Mouse (Mus musculus) NIH3T3 (cell line): ENCODE data around the gene Inha.

Experiments
- DNase-seq: peaks from one replicate; pipeline ENCODE4 v3.0.0-alpha.2; 2012; ENCODE audit warnings: low read depth

Gene Inha

DNA sequence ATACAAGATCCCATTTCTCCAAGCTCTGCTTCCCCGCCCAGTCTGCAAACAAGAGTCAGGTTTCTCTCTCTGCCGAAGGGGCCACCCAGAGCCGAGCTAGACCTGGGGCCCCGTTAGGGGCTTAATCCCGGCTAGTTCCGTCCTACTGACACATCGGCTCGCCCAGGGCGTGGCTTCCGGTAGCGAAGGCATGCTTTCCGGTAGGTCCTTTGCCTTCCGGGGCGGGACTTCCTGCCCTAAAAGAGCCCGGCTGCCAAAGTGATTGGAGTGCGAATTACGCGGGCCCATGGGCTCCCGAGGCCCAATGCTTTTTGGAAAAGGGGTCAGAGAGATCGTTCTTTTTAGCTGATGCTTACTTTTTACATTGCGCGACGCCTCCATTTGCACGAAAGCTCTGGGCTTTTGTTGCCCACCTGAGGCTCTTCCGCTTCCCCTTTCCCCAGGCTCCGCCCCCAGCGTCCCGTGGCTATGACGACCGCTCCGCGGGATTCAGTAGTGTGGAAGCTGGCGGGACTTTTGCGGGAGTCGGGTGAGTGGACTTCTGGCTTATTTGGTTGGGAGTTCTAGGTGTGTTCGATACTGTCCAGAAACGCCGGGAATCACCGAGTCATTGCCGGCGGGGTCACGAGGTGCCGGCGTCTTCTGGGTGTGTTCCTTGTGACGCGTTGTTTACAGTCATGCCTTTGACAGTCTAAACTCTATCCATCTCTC lies 14.6 kb downstream of the Inha start, which contains the start of gene Stk11ip:
Stk11ip (plus strand) TSS at position 209 of the 711 bp plus-strand sequence.
- DNase-seq: peak; percentile 99

DNA sequence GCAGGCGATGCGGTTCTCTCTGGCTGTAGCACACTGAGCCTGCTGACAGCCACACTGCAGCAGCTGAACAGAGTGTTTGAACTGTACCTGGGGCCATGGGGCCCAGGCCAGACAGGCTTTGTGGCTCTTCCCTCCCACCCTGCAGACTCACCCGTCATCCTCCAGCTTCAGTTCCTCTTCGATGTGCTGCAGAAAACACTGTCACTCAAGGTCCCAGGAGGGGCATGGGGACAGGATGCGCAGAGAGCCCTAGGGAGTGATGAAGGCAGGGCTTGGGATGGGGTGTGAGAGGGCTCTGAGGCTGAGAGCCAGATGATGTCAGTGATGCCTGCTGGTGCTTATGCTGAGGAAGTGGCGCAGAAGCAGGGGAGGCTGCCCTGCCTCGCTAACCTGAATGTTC lies 17.8 kb downstream of the Inha start:
- DNase-seq: no peak

DNA sequence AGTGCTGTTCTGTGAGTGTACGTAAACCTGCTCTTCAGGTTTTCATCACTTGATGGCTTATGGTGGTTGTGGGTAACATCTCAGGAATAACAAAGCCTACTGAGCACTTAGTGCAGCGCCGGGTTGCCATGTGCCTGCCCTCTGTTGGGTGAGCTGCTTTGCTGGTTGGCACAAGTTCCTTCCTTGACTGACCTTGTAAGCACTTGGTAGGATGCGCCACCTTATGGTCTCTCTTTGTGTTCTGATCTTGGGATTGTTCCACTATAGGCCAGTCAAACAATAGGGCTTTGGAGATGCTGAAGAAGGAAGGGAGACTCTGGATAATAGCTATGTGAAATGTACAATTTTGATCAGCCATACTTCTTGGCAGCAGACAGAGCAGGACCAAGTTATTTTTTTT lies 23.7 kb downstream of the Inha start:
- DNase-seq: peak; percentile 47

DNA sequence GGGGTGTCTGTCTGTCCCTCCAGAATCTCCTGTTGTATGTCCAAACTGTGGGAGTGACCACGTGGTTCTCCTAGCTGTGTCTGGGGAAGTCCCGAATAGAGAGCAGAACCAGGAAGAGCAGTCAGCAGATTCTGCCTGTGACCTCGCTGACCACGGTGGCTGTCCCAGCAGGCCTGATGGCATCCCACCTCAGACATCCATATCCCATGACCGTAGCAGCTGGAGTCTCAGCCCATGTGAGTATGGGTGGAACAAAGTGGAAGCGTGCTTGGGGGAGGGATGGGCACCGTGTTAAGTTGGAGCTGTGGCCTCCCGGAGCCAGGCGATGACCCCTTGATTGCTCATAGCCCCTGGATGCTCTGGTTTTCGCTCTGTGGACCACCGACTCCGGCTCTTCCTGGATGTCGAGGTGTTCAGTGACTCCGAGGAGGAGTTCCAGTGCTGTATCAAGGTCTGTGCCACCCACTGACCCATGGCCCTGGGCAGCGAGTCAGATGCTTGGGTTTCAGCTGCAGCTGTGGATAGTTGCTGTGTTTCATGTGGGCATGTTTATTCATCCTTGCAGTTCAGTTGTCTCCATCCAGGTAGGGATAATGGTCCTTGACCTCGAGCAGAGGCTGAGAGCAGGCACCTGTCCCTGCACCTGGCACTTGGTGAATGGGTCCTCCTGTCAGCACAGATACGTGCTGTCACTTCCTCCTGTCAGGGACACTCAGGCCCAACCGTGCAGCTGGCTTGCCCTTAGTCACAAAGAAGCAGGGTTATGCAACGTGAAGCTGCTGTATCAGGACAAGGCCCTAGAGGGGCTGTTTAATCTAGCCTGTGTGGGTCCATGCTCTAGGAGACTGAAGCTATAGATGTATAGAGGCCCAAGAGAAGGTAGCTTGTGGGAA lies 25.6 kb downstream of the Inha start:
- no peak for DNase-seq

DNA sequence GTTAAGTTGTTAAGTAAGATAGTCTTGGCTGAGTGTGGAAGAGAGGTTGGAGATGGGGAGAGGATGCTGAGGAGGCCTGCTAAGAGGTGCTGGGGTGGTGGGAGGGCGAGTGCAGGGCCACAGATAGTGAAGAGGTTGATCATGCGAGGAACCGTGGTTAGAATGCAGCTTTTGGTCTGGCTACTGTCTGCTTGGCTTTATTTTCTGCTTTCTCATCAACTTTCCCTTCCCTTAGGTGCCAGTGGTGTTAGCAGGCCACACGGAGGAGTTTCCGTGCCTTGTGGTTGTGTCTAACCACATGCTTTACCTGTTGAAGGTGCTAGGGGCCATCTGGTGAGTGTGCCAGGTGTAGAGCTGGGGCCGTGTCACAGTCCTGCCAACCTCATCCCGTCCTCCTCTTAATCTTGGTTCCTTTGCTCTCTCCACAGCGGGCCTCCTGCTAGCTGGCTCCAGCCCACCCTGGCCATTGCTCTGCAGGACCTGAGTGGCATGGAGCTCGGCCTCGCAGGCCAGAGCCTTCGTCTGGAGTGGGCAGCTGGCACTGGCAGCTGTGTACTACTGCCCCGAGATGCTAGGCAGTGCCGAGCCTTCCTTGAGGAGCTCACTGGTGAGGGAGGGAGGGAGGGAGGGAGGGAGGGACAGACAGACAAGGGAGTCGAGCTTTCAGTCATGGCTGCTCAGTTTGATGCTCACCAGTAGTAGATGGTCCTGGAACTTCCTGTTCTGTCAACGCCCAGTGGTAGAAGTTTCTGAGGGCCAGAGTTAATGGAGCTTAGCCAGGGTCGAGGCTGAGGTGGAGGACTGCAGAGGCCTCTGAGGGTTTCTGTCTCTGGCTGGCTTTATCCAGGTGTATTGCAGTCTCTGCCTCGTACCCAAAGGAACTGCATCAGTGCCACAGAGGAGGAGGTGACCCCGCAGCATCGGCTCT lies 26.7 kb downstream of the Inha start:
- no peak for DNase-seq

DNA sequence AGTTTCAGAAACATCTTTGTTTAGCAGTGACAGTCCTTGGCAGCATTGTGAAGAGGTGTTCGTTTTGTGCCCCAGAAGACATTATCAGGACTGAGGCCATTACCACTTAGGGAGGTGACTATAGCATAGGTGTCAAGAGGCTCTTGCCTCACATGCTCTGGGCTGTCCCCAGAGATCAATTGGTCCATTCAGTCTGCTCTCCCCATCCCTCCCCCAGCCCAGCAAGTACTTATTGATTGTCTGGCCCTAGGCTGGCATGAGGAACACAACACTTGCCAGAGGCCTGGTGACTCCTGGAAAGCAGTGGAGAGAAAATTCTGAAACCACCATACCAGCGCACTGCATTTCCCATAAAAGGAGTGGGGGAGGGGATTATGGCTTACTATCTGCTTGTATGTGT lies 30.7 kb downstream of the Inha start:
- DNase-seq: no peak

DNA sequence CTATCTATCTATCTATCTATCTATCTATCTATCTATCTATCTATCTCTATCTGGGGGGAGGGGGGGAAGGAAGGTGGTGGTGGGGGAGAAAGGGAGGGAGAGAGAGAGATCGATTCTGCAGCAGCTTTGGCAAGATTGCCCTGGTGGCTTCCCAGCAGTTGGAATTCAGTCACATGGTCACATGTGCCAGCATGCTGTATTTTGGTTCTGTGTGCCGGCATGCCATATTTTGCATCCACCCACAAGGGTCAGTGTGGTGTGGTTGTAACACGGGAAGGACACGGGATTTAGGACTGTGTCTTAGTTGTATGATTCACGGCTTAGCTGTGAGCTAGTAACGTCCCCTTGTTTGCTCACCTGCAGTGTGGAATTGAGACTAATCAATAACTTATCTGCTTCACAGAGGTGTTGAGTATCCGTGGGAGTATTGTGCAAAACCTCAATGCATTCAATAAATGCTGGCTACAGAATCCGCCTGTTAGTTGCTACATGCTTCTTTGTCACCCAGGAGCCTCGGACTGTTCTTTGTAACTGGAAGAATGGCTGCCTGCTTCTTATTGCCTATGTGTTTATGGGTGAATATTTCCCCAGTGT lies 31.8 kb downstream of the Inha start:
- no peak for DNase-seq

DNA sequence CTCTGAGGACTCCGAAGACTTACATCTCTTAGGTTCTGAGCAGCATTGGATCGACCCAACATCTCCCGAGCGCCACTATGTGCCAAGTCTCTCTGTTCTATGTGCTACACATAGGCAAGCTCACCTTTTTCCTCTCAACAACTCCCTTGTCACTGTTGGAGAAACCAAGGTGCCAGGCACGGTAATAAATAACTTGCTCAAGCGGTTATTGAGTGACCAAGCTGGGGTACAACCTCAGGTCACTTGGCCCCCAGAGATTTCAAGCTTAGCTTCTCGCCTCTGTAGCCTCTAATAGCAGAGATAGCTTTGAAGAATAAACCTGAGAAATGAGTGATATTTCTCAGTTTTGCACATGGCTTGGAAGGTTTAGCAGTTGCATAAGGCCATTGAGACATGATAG lies 34.6 kb downstream of the Inha start:
- no peak for DNase-seq

DNA sequence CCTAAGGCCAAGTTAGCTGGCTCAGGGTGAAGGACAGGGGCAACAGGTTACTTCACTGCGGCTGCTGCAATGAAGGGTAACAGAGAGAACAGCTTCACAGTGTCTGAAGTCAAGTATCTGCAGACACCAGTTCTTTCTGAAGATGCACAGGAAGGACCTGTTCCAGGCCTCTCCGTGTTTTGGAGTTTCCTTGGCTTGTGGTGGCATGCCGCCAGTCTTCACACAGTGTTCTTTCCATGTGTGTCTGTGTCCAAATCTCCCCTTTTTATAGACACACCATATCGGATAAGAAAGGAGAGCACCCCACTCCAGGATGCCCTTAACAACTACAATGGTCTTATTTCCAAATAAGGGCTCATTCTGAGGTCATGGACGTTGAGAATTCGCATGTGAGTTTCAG lies 37.5 kb downstream of the Inha start:
- no peak for DNase-seq

DNA sequence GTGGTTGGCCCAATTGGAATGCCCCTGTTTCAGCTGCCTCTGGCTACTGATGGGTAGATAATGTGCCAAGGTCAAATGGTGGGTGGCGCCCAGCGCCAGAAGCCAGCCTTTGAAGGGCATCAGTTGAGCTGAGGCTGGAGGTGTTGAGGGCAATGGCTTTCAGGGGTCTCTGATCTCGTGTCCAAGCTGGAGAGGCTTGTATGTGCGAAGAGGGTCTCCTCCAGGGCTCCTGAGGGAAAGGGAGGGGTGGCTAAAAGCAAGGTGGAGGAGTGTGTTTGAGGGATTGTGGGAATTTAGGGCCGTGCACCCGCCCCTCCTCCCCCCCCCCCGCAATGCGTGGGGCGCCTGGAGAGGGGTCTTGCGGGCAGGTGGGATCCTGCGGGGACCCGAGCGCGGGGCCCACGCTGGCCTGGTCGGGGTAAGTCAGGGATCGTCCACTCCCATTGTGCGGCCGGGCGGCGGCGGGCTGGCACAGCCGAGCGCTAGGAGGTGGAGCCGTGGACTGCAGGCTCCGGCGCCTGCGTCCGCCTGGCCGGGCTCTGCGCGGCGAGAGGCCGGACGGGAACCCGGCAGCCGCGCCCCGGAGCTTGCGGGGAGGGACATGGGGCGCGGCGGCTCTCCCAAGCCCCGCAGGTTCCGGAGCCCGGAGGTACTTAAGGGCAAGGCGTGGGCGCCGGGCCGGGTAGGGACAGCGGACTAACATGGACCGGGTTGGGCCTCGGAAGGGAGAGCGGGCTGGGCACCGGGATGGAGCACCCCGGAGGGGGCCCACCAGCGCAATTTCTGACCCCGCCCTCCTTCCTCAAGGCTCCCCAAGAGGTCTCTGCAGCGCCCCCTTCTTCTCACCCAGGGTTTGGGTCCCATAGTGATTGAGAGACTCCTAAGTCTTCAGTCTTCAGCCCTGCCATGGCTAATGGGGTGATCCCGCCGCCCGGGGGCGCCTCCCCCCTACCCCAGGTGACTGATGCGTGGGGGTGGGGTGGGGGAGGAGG lies 39.4 kb downstream of the Inha start, which contains the start of gene Slc4a3:
Slc4a3 (plus strand) TSS at position 302 of the 992 bp plus-strand sequence.
- peak; percentile 87 for DNase-seq

DNA sequence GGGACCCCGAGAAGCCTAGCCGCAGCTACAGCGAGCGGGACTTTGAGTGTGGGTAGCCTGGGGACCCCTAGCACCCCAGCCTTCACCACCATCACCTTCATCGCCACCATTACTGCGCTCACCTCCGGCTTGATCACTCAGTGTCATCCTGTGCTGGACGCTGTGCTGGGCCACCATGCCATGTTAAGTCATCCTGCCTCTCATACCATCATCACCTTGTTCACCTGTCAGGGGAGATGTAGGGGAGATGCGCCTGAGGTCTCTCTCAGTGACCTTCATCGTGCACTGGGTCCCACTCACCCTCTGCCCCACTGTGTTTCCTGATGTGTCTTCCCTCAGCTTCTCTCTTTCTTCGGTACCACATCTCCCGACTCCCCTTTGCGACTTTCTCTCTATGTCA lies 40.5 kb downstream of the Inha start:
- no peak for DNase-seq

DNA sequence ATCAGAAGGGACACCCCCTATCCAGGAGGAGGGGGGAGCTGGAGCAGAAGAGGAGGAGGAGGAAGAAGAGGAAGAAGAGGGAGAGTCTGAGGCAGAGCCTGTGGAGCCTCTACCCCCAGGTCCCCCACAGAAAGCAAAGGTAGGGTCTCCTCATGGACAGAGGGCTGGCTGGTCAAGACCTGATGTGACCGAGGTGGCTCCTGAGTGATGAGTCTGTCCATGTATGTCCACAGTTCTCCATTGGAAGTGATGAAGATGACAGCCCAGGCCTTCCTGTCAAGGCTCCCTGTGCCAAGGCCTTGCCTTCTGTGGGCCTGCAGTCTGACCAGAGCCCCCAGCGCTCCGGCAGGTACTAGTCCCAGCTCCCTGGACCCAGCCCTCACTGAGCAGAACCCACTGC lies 41.2 kb downstream of the Inha start:
- no peak for DNase-seq

DNA sequence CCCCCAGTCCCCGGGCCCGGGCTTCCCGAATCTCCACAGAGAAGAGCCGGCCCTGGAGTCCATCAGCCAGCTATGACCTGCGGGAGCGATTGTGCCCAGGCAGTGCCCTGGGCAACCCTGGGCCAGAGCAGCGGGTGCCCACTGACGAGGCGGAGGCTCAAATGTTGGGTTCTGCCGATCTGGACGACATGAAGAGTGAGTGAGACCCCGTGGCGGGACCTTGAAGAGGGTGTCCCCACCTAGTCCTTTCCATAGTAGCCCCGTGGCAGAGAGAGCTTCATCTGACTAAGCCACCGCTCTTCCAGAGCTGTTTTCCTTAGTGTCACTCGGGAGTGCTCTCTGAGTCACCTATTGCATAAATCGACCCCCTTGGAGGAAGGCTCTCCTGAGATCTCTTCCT lies 42.0 kb downstream of the Inha start:
- DNase-seq: no peak

DNA sequence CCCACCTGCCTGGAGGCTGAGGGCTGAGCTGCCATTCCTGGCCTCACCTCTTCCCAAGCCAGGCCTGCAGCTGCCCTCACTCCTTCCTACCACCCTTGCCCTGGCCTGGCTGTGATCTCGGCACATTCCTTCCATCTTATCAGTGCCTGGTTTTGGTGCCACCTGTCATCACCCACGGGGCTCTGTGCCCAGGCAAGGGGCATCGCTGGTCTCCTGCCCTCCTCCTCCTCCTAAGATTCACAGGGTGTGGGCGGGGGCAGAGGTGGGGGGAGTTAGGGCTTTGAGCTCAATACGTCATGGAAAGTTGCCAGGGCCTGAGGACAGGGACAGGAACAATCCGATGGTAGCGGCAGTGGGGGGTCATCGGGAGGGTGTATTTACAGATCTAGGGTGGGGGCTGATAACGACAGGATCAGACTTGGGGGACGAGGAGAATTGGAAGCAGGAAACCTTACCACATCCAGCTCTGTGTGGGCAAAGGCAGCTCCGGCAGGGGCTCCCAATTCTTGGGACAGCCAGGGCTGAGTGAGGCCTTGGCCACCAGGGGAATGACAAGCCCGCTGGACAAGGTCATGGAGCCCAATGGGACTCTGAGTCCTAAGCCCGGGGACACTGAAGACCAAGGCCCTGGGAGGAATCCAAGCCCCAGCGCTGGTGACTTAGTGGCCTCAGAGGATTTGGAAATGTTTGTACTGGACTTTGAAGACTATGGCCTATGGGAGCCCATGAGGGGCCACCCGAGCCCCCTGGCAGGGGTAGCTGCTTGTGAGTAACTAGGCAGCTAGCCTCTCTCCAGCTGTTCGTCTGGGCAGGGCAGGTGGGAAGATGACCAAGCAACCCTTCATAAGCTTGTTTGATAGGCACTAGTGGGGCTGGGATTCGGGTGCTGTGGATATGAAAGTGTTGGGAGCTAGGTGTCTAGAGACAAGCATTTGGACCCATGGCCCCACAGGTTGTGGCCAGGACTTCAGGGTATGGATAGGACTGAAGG lies 42.7 kb downstream of the Inha start:
- no peak for DNase-seq

DNA sequence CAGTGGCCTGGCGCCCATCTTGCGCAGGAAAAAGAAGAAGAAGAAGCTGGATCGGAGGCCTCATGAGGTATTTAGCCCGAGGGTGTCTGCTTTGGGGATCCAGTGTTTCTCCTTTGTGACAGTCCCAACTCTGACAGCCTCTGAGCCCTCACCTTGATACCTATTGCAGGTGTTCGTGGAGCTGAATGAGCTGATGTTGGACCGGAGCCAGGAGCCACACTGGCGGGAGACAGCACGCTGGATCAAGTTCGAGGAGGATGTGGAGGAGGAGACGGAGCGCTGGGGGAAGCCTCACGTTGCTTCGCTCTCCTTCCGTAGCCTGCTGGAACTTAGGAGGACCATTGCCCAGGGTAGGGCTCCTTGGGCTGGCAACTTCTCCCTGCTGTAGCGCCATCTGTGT lies 43.7 kb downstream of the Inha start:
- no peak for DNase-seq

DNA sequence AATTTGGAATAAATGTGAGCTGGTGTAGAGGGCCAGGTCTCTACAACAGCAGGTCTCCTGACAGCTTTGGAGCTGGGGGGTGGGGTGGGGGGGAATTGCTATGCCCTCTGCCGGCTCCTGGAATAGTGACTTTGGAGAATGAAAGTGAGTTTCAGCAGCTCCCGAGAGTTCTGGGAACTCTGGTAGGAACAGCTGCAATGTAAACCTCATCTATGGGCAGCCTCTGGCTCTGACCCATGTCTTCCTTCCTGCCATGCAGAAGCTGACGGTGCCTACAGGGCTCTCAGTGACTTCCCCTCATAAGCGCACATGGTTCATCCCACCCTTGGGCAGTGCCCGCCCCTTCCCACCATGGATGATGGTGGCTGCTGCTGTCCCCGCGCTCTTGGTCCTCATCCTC lies 48.8 kb downstream of the Inha start:
- DNase-seq: no peak

DNA sequence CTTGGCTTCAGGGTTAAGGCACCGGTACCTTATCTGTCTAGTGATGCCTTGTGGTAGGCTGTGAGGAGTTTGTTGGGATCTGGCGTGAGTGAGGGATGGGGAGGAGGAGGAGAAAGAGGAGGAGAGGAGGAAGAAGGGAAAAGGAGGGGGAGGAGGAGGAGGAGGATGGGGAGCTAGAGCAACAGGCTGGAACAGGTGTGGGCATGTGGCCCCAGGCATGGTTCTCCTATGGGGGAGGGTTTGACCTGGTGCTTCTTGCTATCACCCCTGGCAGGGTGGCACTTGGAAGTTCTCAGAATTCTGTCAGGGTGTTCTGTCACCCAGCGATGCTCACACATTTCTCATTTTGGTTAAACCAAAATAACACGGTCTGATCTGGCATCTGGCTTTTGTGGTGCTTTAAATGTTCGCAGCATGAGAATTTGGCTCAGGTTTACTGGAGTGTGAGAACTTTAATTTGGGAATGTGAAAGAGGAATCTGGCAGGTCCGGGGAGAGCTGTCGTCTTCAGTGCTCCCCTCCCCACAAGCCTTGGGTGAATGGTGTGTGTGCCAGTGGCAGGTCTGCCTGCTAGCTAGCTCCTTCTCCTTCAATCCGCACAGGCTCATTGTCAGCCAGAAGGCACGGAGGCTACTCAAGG lies 49.4 kb downstream of the Inha start:
- no peak for DNase-seq

DNA sequence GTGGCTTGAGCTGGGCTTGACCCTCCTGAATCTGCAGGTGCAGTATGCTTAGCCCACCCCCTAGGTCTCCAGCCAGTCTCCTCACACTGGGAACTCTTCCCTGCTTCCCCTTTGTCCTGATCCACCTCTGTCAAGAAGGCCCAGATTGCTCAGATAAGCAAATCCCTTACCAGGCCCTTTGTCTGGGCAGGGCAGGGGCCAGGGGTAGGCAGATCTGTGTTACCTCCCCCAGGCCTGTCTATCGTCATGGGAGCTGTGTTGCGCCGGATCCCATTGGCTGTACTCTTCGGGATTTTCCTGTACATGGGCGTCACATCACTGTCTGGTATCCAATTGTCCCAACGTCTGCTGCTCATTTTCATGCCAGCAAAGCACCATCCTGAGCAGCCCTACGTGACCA lies 50.2 kb downstream of the Inha start:
- DNase-seq: no peak
